Mouse (Mus musculus) naive thymus-derived CD4-positive, alpha-beta T cell, adult 2 months (primary cell): ENCODE data around the gene Nf2.

ENCODE experiments used
- DNase-seq: peaks from one replicate; pipeline ENCODE4 v3.0.0-alpha.2; 2011; ENCODE audit warnings: low read depth

Nf2 gene

GRCm38 (mm10) chr11:4745969-4746368, 103.4 kb downstream of the Nf2 start:
- no peak for DNase-seq

- no peak for DNase-seq
Measured at GRCm38 (mm10) chr11:4744691-4745090, 104.6 kb downstream of the Nf2 start.

GRCm38 (mm10) chr11:4740785-4741184, 108.6 kb downstream of the Nf2 start:
- DNase-seq = no peak

GRCm38 (mm10) chr11:4738719-4739118, 110.6 kb downstream of the Nf2 start:
- DNase-seq = no peak

GRCm38 (mm10) chr11:4737682-4738081, 111.7 kb downstream of the Nf2 start:
- no peak for DNase-seq

- DNase-seq = no peak
Measured at GRCm38 (mm10) chr11:4736355-4736754, 113.0 kb downstream of the Nf2 start.

GRCm38 (mm10) chr11:4734179-4734578, 115.2 kb downstream of the Nf2 start:
- no peak for DNase-seq

- DNase-seq = no peak
Measured at GRCm38 (mm10) chr11:4731781-4732180, 117.6 kb downstream of the Nf2 start.

GRCm38 (mm10) chr11:4730913-4731312, 118.4 kb downstream of the Nf2 start:
- DNase-seq = no peak

GRCm38 (mm10) chr11:4730096-4730495, 119.2 kb downstream of the Nf2 start:
- no peak for DNase-seq

- DNase-seq = no peak
Measured at GRCm38 (mm10) chr11:4729603-4730002, 119.7 kb downstream of the Nf2 start.

GRCm38 (mm10) chr11:4721728-4722127, 127.6 kb downstream of the Nf2 start:
- no peak for DNase-seq

- no peak for DNase-seq
Measured at GRCm38 (mm10) chr11:4720900-4721580, 128.3 kb downstream of the Nf2 start.

- DNase-seq = no peak
Measured at GRCm38 (mm10) chr11:4720393-4720792, 128.9 kb downstream of the Nf2 start.

- DNase-seq = no peak
Measured at GRCm38 (mm10) chr11:4719961-4720360, 129.4 kb downstream of the Nf2 start.

- no peak for DNase-seq
Measured at GRCm38 (mm10) chr11:4718548-4718947, 130.8 kb downstream of the Nf2 start.

GRCm38 (mm10) chr11:4716530-4717236, 132.7 kb downstream of the Nf2 start:
- no peak for DNase-seq
